ENCODE assay signal across 11 mouse cellular contexts in the genomic region with DNA sequence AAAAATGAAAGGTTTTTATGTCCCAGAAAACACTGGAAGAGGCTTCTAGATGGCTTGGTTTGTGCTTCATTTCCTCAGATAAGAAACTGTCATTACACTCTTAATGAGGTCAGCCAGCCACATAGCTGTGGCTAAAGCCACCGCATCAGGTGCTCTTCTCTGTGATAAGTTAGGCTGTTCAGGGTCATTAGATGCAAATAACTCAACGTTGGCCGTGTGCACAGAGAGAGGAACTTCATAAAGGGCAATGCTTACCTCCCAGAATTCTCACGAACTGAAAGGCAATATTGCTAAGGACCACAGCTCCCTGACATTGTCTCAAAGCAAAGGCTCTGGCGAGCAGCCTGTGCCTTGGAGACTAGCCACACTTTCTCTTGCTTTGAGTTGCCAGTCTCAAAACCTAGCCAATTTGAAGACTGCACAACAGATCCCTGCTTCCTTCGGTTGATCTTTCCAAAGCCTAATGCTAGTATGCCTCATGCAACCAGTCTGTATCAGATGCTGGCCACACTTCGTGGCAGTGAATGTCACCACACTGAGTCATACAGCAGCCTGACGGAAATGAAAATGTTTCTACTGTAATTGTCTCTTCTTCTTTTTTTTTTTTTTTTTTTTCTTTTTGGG.
A peak's percentile ranks its signal among the peaks of the same experiment; 100 is the strongest.
DNase-seq lines count a peak whose midpoint lies in the region; ATAC-seq lines count a peak whose summit lies in the region.
"Had no signal": no experiment of that assay in that cellular context is flagged by ENCODE, and none has a peak within 500 bp of the region (broad histone marks: within the 10 kb centered on the region; RNA-seq: fewer than 3 reads in every experiment).

No protein-coding gene starts in this region.

- H3K4me2 ChIP-seq in forebrain, embryonic 15.5 days (replicated peaks), result no peak overlapping the region
- H3K4me2 ChIP-seq: neural tube, embryonic 13.5 days had no signal

- peaks cover 14% of the 10 kb centered on the region for H3K4me1 ChIP-seq in forebrain, embryonic 15.5 days
- H3K4me1 ChIP-seq in forebrain, embryonic 10.5 days, result peaks cover 6% of the 10 kb centered on the region; the same call in 1 of the 2 replicates
- H3K4me1 ChIP-seq: neural tube, embryonic 13.5 days had no signal

- H3K36me3 ChIP-seq in forebrain, embryonic 15.5 days, result no peaks in the 10 kb centered on the region
- H3K36me3 ChIP-seq in forebrain, embryonic 10.5 days (replicated peaks), result no peaks in the 10 kb centered on the region
- H3K36me3 ChIP-seq: neural tube, embryonic 13.5 days had no signal

- H3K27me3 ChIP-seq in forebrain, embryonic 15.5 days, result no peaks in the 10 kb centered on the region
- H3K27me3 ChIP-seq in forebrain, embryonic 10.5 days (ENCODE audit: poor library complexity, severe bottlenecking), result no peaks in the 10 kb centered on the region
- H3K27me3 ChIP-seq: neural tube, embryonic 13.5 days had no signal

- ATAC-seq in forebrain, embryonic 15.5 days (replicated peaks), result peak; percentile 67; the same call in 1 of the 2 replicates
- ATAC-seq in hematopoietic stem cell, adult 5-6 weeks (replicated peaks in 1 of 2; ENCODE audit: insufficient read depth in 1 of 2, low FRiP score in 2 of 2, low TSS enrichment in 1 of 2, low read depth in 1 of 2, poor library complexity in 2 of 2, severe bottlenecking in 2 of 2), result peak; percentile 41 to 43; a peak in 3 of 4 replicates
- ATAC-seq: intestine, embryonic 16.5 days had no signal

- H3K9ac ChIP-seq in forebrain, embryonic 15.5 days (replicated peaks), result no peak overlapping the region
- H3K9ac ChIP-seq: neural tube, embryonic 13.5 days had no signal

- no peak for DNase-seq in forebrain, embryonic 10.5 days (ENCODE audit: extremely low spot score, low spot score)
- peak; percentile 10 for DNase-seq in retina, postnatal 1 day
- no peak for DNase-seq in retina, embryonic 14.5 days (ENCODE audit: low spot score)
- peak; percentile 78 for DNase-seq in Muller cell, postnatal 12 days (ENCODE audit: inconsistent ontology term)
- DNase-seq in yolk sac, embryonic 10.5 days (ENCODE audit: low spot score), result no peak
- DNase-seq in left cerebral cortex, adult 9 months (ENCODE audit: low spot score in 2 of 2), result no peak
- DNase-seq: cerebellum, adult 9-11 months had no signal

- no peak overlapping the region for H3K4me3 ChIP-seq in forebrain, embryonic 15.5 days
- H3K4me3 ChIP-seq in forebrain, embryonic 10.5 days, result no peak overlapping the region
- H3K4me3 ChIP-seq: neural tube, embryonic 13.5 days had no signal

- 37% methylated on average over 8 of the region's 8 CpGs for WGBS in forebrain, embryonic 15.5 days
- 80% methylated on average over 8 of the region's 8 CpGs for WGBS in forebrain, embryonic 10.5 days

- H3K9me3 ChIP-seq in forebrain, embryonic 15.5 days, result no peaks in the 10 kb centered on the region
- H3K9me3 ChIP-seq in forebrain, embryonic 10.5 days, result no peaks in the 10 kb centered on the region
- H3K9me3 ChIP-seq: neural tube, embryonic 13.5 days had no signal

- H3K27ac ChIP-seq in forebrain, embryonic 15.5 days (replicated peaks), result no peak overlapping the region
- no peak overlapping the region for H3K27ac ChIP-seq in forebrain, embryonic 10.5 days
- H3K27ac ChIP-seq: neural tube, embryonic 13.5 days had no signal

Comparison
In these comparisons a context has a peak if more than half of its experiments do, and no peak if none do; other contexts are left out.
1. DNase-seq: peak in retina, postnatal 1 day (single experiment) and Muller cell, postnatal 12 days (single experiment); none in forebrain, embryonic 10.5 days (single experiment), retina, embryonic 14.5 days (single experiment), yolk sac, embryonic 10.5 days (single experiment) and left cerebral cortex, adult 9 months (0 of 2).